Mouse (Mus musculus) ES-E14 (cell line): ENCODE results near the gene Cdiptos.
A peak's percentile ranks its signal among the peaks of the same experiment; 100 is the strongest.

Experiments used
- HCFC1 ChIP-seq: IDR thresholded peaks from 2 replicates; pipeline ENCODE4 v1.6.1; 2012; ENCODE audit warnings: low read length, inconsistent platforms, borderline replicate concordance; ENCODE audit not compliant: insufficient read depth
- MAFK ChIP-seq: IDR thresholded peaks from 2 replicates; pipeline ENCODE4 v1.6.1; 2014; ENCODE audit warnings: mild to moderate bottlenecking, low read depth, low read length, inconsistent platforms; ENCODE audit not compliant: insufficient read depth
- ZNF384 ChIP-seq: IDR thresholded peaks from 2 replicates; pipeline ENCODE4 v1.6.1; 2012; ENCODE audit warnings: low read depth, low read length, inconsistent platforms

- TF ChIP-seq ZNF384 (no peak), MAFK (no peak), HCFC1 (0 out of 2 replicates have a peak, but pooled peaks have one; percentile 14)
Measured at GRCm38 (mm10) chr7:126949793-126950646, 25.9 kb downstream of the Cdiptos start, which contains the start of gene Sez6l2.
